Mouse (Mus musculus): ENCODE measurements around the gene Usp7.

- no peak for TF ChIP-seq POLR2A (IDR thresholded peaks at IDR 0.05; ENCODE audit: control insufficient read depth in 1 of 2, insufficient read depth in 1 of 2, low read depth in 1 of 2, low read length in 2 of 2, poor library complexity in 1 of 2)
- TF ChIP-seq MYC (IDR thresholded peaks at IDR 0.05; ENCODE audit: low read depth, low read length): no peak
- TF ChIP-seq POLR2AphosphoS5 (IDR thresholded peaks at IDR 0.05; ENCODE audit: borderline replicate concordance, low read depth, low read length): no peak
- TF ChIP-seq EP300 (IDR thresholded peaks at IDR 0.05; ENCODE audit: low read depth in 1 of 2, low read length in 2 of 2): no peak
- no peak for TF ChIP-seq CTCF (IDR thresholded peaks at IDR 0.05 in 2 of 3, conservative IDR thresholded peaks at IDR 0.05 in 1 of 3; ENCODE audit: control insufficient read depth in 1 of 3, insufficient read depth in 1 of 3, low read depth in 2 of 3, low read length in 3 of 3, poor library complexity in 1 of 3, severe bottlenecking in 1 of 3)
- TF ChIP-seq TBP (IDR thresholded peaks at IDR 0.05; ENCODE audit: low read depth, low read length): no peak
- no peak for TF ChIP-seq MAZ (IDR thresholded peaks at IDR 0.05; ENCODE audit: low read depth, low read length)
- TF ChIP-seq ZNF384 (IDR thresholded peaks at IDR 0.05; ENCODE audit: low read depth, low read length): no peak
- TF ChIP-seq USF2 (IDR thresholded peaks at IDR 0.05; ENCODE audit: borderline replicate concordance in 1 of 2, insufficient read depth in 1 of 2, low read depth in 1 of 2, low read length in 2 of 2): no peak
- no peak for TF ChIP-seq RCOR1 (IDR thresholded peaks at IDR 0.05; ENCODE audit: low read depth, low read length)
- no peak for TF ChIP-seq E2F4 (IDR thresholded peaks at IDR 0.05; ENCODE audit: borderline replicate concordance, low read depth, low read length)
- TF ChIP-seq ZKSCAN1 (IDR thresholded peaks at IDR 0.05; ENCODE audit: low read depth, low read length): no peak
- TF ChIP-seq NRF1 (IDR thresholded peaks at IDR 0.05; ENCODE audit: insufficient read depth, low read depth, low read length, poor library complexity, severe bottlenecking): no peak
- TF ChIP-seq JUND (IDR thresholded peaks at IDR 0.05; ENCODE audit: low read depth, low read length): no peak
Measured at GRCm38 (mm10) chr16:8838921-8839320, 46.8 kb upstream of the Usp7 start.

Measured in MEL (cell line).